Mouse (Mus musculus): Measurements from ENCODE around the gene Gemin5. TPM values are rescaled to one million over a fixed set of nuclear protein-coding genes. Genes with fewer than 3 reads are reported as not detected.

The Gemin5 gene
- polyA plus RNA-seq, 1 experiment from 2014 or later: 22.5 TPM

GRCm38 (mm10) chr11:58126397-58127160 is 41.8 kb downstream of the Gemin5 start:
- Histone ChIP-seq H3K4me1 (no peaks in the 10 kb centered on the region), H3K9ac (no peak overlapping the region), H3K9me3 (replicated peaks) (no peaks in the 10 kb centered on the region), H3K4me2 (replicated peaks) (no peak overlapping the region), H3K27ac (no peak overlapping the region), H3K27me3 (no peaks in the 10 kb centered on the region), H3K4me3 (no peak overlapping the region), H3K36me3 (peaks cover 88% of the 10 kb centered on the region)
- 75% methylated on average over 7 of the region's 7 CpGs for WGBS
- no peak for ATAC-seq (ENCODE audit: low FRiP score)

DNA sequence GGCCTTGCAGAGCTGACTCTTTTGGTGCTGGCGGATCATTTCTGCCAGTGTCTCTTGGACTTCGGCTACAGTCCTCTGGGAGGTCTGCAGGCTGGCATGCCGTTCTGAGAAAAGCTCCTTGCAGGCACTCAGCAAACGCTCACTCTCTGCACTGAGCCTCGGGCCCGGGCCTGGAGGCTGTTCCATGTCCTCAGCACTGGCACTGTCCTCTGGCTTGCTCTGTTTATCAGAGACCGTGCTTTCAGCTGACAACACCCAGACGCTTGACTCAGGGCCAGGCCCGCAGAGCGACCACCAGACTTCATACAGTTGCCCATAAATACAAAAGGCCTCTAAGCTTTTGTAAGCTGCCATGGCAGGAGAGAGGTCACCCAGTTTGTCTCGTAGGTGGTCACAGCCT is 43.3 kb downstream of the Gemin5 start:
- peaks cover 88% of the 10 kb centered on the region for H3K36me3 ChIP-seq
- H3K4me1 ChIP-seq: no peaks in the 10 kb centered on the region
- H3K27ac ChIP-seq: no peak overlapping the region
- no peak overlapping the region for H3K4me3 ChIP-seq
- ATAC-seq (ENCODE audit: low FRiP score): no peak
- H3K9me3 ChIP-seq (replicated peaks): no peaks in the 10 kb centered on the region
- 91% methylated on average over 11 of the region's 11 CpGs for WGBS
- H3K9ac ChIP-seq: no peak overlapping the region
- no peak overlapping the region for H3K4me2 ChIP-seq (replicated peaks)
- no peaks in the 10 kb centered on the region for H3K27me3 ChIP-seq

GRCm38 (mm10) chr11:58123711-58124110 is 44.6 kb downstream of the Gemin5 start:
- no peak for ATAC-seq (ENCODE audit: low FRiP score)
- peaks cover 90% of the 10 kb centered on the region for H3K36me3 ChIP-seq
- no peak overlapping the region for H3K4me3 ChIP-seq
- H3K27me3 ChIP-seq: no peaks in the 10 kb centered on the region
- 82% methylated on average over 2 of the region's 2 CpGs for WGBS
- H3K27ac ChIP-seq: no peak overlapping the region
- H3K9ac ChIP-seq: no peak overlapping the region
- no peak overlapping the region for H3K4me2 ChIP-seq (replicated peaks)
- H3K9me3 ChIP-seq (replicated peaks): no peaks in the 10 kb centered on the region
- H3K4me1 ChIP-seq: no peaks in the 10 kb centered on the region

GRCm38 (mm10) chr11:58121351-58121750 is 47.0 kb downstream of the Gemin5 start:
- H3K4me3 ChIP-seq: no peak overlapping the region
- H3K4me2 ChIP-seq (replicated peaks): no peak overlapping the region
- ATAC-seq (ENCODE audit: low FRiP score): no peak
- no peak overlapping the region for H3K27ac ChIP-seq
- H3K9ac ChIP-seq: no peak overlapping the region
- peaks cover 93% of the 10 kb centered on the region for H3K36me3 ChIP-seq
- H3K27me3 ChIP-seq: no peaks in the 10 kb centered on the region
- WGBS: 91% methylated on average over 9 of the region's 9 CpGs
- no peaks in the 10 kb centered on the region for H3K9me3 ChIP-seq (replicated peaks)
- H3K4me1 ChIP-seq: no peaks in the 10 kb centered on the region

DNA sequence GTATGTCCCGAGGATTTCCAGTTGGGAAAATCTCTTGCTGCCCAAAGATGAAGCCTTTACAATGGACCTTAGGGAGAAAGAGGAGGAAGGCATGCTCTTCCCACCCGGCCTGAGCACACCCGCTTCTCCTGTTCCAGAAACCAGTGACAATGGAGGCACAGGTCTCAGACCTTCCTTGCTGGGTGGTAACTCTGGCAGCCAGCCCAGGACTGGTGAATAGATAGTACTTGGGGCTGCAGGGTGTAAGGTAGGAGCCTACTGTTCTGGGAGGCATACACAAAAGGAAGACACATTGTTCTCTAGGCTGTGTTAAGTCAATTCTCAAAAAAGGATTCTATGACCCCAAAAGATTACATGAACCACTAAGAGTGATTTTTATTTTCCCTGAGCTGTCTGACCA is 47.7 kb downstream of the Gemin5 start:
- no peak overlapping the region for H3K4me3 ChIP-seq

GRCm38 (mm10) chr11:58117044-58117652 is 51.2 kb downstream of the Gemin5 start:
- 86% methylated on average over 10 of the region's 10 CpGs for WGBS
- no peak for ATAC-seq (ENCODE audit: low FRiP score)
- no peaks in the 10 kb centered on the region for H3K4me1 ChIP-seq
- no peak overlapping the region for H3K4me3 ChIP-seq
- H3K27ac ChIP-seq: no peak overlapping the region
- no peak overlapping the region for H3K9ac ChIP-seq
- H3K27me3 ChIP-seq: no peaks in the 10 kb centered on the region
- H3K9me3 ChIP-seq (replicated peaks): no peaks in the 10 kb centered on the region
- H3K4me2 ChIP-seq (replicated peaks): no peak overlapping the region
- peaks cover 97% of the 10 kb centered on the region for H3K36me3 ChIP-seq

More for the DNA sequence above, 47.7 kb downstream of the Gemin5 start:
- no peak for ATAC-seq (ENCODE audit: low FRiP score)
- 82% methylated on average over 3 of the region's 3 CpGs for WGBS
- Histone ChIP-seq H3K9me3 (replicated peaks) (no peaks in the 10 kb centered on the region), H3K27ac (no peak overlapping the region), H3K4me2 (replicated peaks) (no peak overlapping the region), H3K27me3 (no peaks in the 10 kb centered on the region), H3K36me3 (peaks cover 93% of the 10 kb centered on the region), H3K9ac (no peak overlapping the region), H3K4me1 (no peaks in the 10 kb centered on the region)

DNA sequence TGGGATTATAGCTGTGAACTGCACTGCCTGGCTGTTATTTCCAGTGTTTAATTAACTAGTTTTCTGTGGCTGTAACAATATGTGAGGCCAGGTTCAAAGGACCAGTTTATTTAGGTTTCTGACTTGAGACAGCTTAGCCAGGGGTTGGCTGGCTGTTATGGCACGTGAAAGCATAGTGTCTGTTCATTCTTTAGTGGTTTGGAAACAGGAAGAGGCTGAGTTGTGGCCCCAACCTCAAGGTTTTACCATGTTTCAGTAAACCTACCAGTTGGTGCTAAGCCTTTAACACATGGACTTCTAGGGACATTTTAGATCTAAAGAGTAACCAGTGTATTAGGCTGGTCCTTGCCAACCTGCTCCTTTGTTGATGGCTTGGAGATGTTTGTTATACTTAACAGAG is 51.8 kb downstream of the Gemin5 start:
- Histone ChIP-seq H3K9me3 (replicated peaks) (no peaks in the 10 kb centered on the region), H3K9ac (no peak overlapping the region), H3K27ac (no peak overlapping the region), H3K4me1 (no peaks in the 10 kb centered on the region), H3K4me2 (replicated peaks) (no peak overlapping the region), H3K27me3 (no peaks in the 10 kb centered on the region), H3K36me3 (peaks cover 97% of the 10 kb centered on the region), H3K4me3 (no peak overlapping the region)
- WGBS: 89% methylated on average over 1 of the region's 1 CpGs
- ATAC-seq (ENCODE audit: low FRiP score): no peak

GRCm38 (mm10) chr11:58107664-58108337 is 60.5 kb downstream of the Gemin5 start:
- H3K4me1 ChIP-seq: peaks cover 21% of the 10 kb centered on the region
- H3K4me3 ChIP-seq: no peak overlapping the region
- WGBS: 93% methylated on average over 4 of the region's 4 CpGs
- no peak for ATAC-seq (ENCODE audit: low FRiP score)
- H3K36me3 ChIP-seq: peaks cover 35% of the 10 kb centered on the region
- H3K9me3 ChIP-seq (replicated peaks): no peaks in the 10 kb centered on the region
- H3K27me3 ChIP-seq: no peaks in the 10 kb centered on the region
- no peak overlapping the region for H3K4me2 ChIP-seq (replicated peaks)
- H3K27ac ChIP-seq: no peak overlapping the region
- no peak overlapping the region for H3K9ac ChIP-seq

DNA sequence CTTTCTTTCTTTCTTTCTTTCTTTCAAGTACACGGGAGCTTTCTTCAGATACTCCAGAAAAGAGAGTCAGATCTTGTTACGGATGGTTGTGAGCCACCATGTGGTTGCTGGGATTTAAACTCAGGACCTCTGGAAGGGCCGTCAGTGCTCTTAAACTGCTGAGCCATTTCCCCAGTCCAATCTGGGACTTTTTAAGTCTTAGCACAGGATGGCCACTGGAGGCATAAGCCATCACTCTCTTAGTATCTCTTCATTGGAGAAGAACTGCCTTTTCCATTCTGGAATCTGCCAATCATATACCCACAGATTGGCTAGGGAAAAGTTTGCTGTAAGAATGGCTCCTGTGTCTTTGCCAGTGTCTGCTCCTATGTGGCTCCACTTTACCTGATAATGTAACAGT is 61.3 kb downstream of the Gemin5 start:
- Histone ChIP-seq H3K27me3 (no peaks in the 10 kb centered on the region), H3K9me3 (replicated peaks) (no peaks in the 10 kb centered on the region), H3K4me1 (peaks cover 25% of the 10 kb centered on the region), H3K27ac (no peak overlapping the region), H3K4me2 (replicated peaks) (no peak overlapping the region), H3K9ac (no peak overlapping the region), H3K36me3 (peaks cover 27% of the 10 kb centered on the region), H3K4me3 (no peak overlapping the region)
- ATAC-seq (ENCODE audit: low FRiP score): no peak
- WGBS: 42% methylated on average over 3 of the region's 3 CpGs

GRCm38 (mm10) chr11:58104351-58104791 is 64.0 kb downstream of the Gemin5 start:
- under 1% methylated on average over 24 of the region's 24 CpGs for WGBS
- H3K9me3 ChIP-seq (replicated peaks): no peaks in the 10 kb centered on the region
- H3K9ac ChIP-seq: peak overlapping the region; percentile 88
- H3K36me3 ChIP-seq: peaks cover under 1% of the 10 kb centered on the region; the same call in 1 of the 2 replicates
- peak overlapping the region; percentile 83 for H3K4me2 ChIP-seq (replicated peaks)
- H3K4me1 ChIP-seq: peaks cover 25% of the 10 kb centered on the region
- peak overlapping the region; percentile 94 for H3K4me3 ChIP-seq
- ATAC-seq (ENCODE audit: low FRiP score): peak; percentile 60
- no peaks in the 10 kb centered on the region for H3K27me3 ChIP-seq
- peak overlapping the region; percentile 84 for H3K27ac ChIP-seq

DNA sequence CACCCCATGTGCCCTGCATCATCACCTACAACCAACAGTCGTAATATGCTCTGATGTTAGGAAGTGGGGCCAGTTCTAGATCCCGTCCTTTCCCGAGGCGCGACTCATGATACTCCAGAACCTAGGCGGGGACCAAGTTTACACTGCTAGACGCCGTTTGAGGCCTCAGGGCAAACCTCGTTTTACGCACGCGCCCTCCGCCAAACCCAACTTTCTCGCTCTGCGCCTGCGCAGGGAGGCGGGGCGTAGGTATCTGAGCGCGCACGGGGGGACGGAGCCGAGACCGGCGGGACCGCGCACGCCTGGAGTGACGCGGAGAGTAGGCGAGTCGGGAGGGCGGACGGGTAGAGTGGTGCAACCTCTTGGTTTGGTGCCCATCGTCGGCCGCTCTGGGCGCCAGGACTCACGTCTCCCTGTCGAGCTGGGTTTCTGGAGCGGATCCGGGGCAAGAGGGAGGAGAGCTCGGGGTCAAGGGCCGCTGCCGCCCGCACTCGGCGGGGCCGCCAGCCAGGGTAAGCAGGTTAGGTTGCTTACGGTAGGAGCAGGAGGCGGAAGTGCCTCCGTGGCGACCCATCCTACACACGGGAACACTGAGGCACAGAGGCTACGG is 64.5 kb downstream of the Gemin5 start, which contains the start of gene Cnot8:
Cnot8 (plus strand) TSS at position 457 of the 610 bp plus-strand sequence.
- Histone ChIP-seq H3K4me3 (peak within 1 kb of the TSS; percentile 94), H3K27ac (peak within 1 kb of the TSS; percentile 84), H3K4me2 (replicated peaks) (peak within 1 kb of the TSS; percentile 83), H3K9me3 (replicated peaks) (no peaks in the 10 kb centered on the region), H3K9ac (peak within 1 kb of the TSS; percentile 88), H3K27me3 (peaks cover 2% of the 10 kb centered on the region), H3K36me3 (no peaks in the 10 kb centered on the region), H3K4me1 (peaks cover 25% of the 10 kb centered on the region)
- peak; percentile 96 for ATAC-seq (ENCODE audit: low FRiP score)
- under 1% methylated on average over 55 of the region's 55 CpGs for WGBS

- Histone ChIP-seq H3K9ac (peak overlapping the region; percentile 65), H3K4me2 (replicated peaks) (peak overlapping the region; percentile 83), H3K36me3 (no peaks in the 10 kb centered on the region), H3K4me3 (peak overlapping the region; percentile 94), H3K9me3 (replicated peaks) (no peaks in the 10 kb centered on the region), H3K27me3 (peaks cover 8% of the 10 kb centered on the region), H3K4me1 (peaks cover 25% of the 10 kb centered on the region), H3K27ac (peak overlapping the region; percentile 64)
- ATAC-seq (ENCODE audit: low FRiP score): peak; percentile 65
- 61% methylated on average over 13 of the region's 13 CpGs for WGBS
These were observed 65.0 kb downstream of the Gemin5 start for GRCm38 (mm10) chr11:58103344-58103653.
